ENCODE assay signal across 13 mouse cellular contexts in the genomic region with DNA sequence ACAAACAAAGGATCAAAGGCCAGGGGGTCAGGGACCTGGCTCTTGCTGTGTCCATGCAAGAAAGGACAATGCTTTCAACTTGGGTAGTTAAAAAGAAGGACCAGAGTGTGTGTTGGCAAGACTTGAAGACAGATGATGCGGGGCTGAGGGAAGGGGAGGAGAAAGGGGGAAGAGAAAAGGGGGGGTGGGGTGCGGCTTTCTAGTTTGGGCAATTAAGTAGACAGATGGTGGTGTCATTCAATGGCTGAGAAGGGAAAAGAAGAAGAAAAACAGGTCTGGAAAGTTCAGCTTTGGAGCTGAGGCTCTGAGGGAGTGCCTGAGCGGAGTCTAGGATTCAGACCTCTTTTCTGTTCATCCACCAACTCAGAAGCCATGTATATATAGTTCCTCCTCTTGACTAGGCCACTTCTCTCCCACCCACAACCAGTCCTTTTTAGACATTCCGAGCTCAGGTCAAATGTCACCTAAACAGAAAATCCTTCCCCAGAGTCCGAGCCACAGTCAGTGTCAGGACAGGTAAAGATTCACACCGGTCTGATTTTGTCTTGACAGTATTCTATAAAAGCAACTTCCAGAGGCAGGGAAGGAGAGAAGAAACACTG. TPM values are rescaled to one million over a fixed set of nuclear protein-coding genes. Genes with fewer than 3 reads are reported as not detected.
DNase-seq lines count a peak whose midpoint lies in the region; ATAC-seq and TF ChIP-seq lines count a peak whose summit lies in the region.
"Had no signal": no experiment of that assay in that cellular context is flagged by ENCODE, and none has a peak within 500 bp of the region (broad histone marks: within the 10 kb centered on the region; RNA-seq: fewer than 3 reads in every experiment).

No protein-coding gene starts in this region.

- peaks cover 28% of the 10 kb centered on the region for H3K4me1 ChIP-seq in heart, embryonic 12.5 days (replicated peaks)
- H3K4me1 ChIP-seq in midbrain, postnatal 0 days (ENCODE audit: insufficient read depth, low read length) = no peaks in the 10 kb centered on the region
- H3K4me1 ChIP-seq in midbrain, embryonic 14.5 days (ENCODE audit: control insufficient read depth, insufficient read depth, low read length) = 0 out of 2 replicates have a peak, but pooled peaks cover 2% of the 10 kb centered on the region
- H3K4me1 ChIP-seq in limb, embryonic 15.5 days = peaks cover 25% of the 10 kb centered on the region
- 0 out of 2 replicates have a peak, but pooled peaks cover 8% of the 10 kb centered on the region for H3K4me1 ChIP-seq in stomach, postnatal 0 days (replicated peaks; ENCODE audit: control insufficient read depth, insufficient read depth)
- H3K4me1 ChIP-seq: neural tube, embryonic 12.5 days had no signal

- H3K36me3 ChIP-seq in heart, embryonic 12.5 days = no peaks in the 10 kb centered on the region
- H3K36me3 ChIP-seq in midbrain, postnatal 0 days (ENCODE audit: insufficient read depth, low read length) = no peaks in the 10 kb centered on the region
- no peaks in the 10 kb centered on the region for H3K36me3 ChIP-seq in midbrain, embryonic 14.5 days (ENCODE audit: control insufficient read depth, insufficient read depth, low read length)
- H3K36me3 ChIP-seq in limb, embryonic 15.5 days = no peaks in the 10 kb centered on the region
- no peaks in the 10 kb centered on the region for H3K36me3 ChIP-seq in stomach, postnatal 0 days (ENCODE audit: control insufficient read depth, insufficient read depth, low read length)
- H3K36me3 ChIP-seq: neural tube, embryonic 12.5 days had no signal

- no peak for TF ChIP-seq EP300 in stomach, postnatal 0 days (optimal IDR thresholded peaks at IDR 0.05)

- DNase-seq in heart, adult 18-20 months = no peak
- DNase-seq in midbrain, postnatal 0 days (ENCODE audit: low spot score) = peak; percentile 39
- no peak for DNase-seq in midbrain, embryonic 14.5 days
- DNase-seq in stomach, postnatal 0 days (ENCODE audit: low spot score) = no peak
- DNase-seq in frontal cortex, postnatal 10 days (ENCODE audit: low spot score in 2 of 2) = no peak
- DNase-seq: adrenal gland, postnatal 25 days; cerebellum, adult 11-12 months; kidney, postnatal 36 days; lung, embryonic 14.5 days had no signal

- no peaks in the 10 kb centered on the region; the same call in 1 of the 2 replicates for H3K9me3 ChIP-seq in heart, embryonic 12.5 days (replicated peaks)
- H3K9me3 ChIP-seq in midbrain, postnatal 0 days (ENCODE audit: low read length) = no peaks in the 10 kb centered on the region
- H3K9me3 ChIP-seq in midbrain, embryonic 14.5 days (ENCODE audit: control insufficient read depth, low read length) = no peaks in the 10 kb centered on the region
- H3K9me3 ChIP-seq in limb, embryonic 15.5 days = no peaks in the 10 kb centered on the region
- no peaks in the 10 kb centered on the region for H3K9me3 ChIP-seq in stomach, postnatal 0 days (ENCODE audit: control insufficient read depth, low read length)
- H3K9me3 ChIP-seq: neural tube, embryonic 12.5 days had no signal

- no peak overlapping the region for H3K4me3 ChIP-seq in heart, embryonic 12.5 days
- no peak overlapping the region for H3K4me3 ChIP-seq in midbrain, postnatal 0 days (ENCODE audit: low read depth, low read length)
- no peak overlapping the region for H3K4me3 ChIP-seq in midbrain, embryonic 14.5 days (replicated peaks; ENCODE audit: low read depth, low read length)
- no peak overlapping the region for H3K4me3 ChIP-seq in limb, embryonic 15.5 days
- no peak overlapping the region for H3K4me3 ChIP-seq in stomach, postnatal 0 days (ENCODE audit: low read depth, low read length)
- H3K4me3 ChIP-seq: neural tube, embryonic 12.5 days had no signal

- H3K9ac ChIP-seq in heart, embryonic 12.5 days = no peak overlapping the region
- no peak overlapping the region for H3K9ac ChIP-seq in midbrain, postnatal 0 days (replicated peaks; ENCODE audit: low read length, poor library complexity, severe bottlenecking)
- no peak overlapping the region for H3K9ac ChIP-seq in midbrain, embryonic 14.5 days (replicated peaks; ENCODE audit: low read length)
- no peak overlapping the region for H3K9ac ChIP-seq in limb, embryonic 15.5 days
- no peak overlapping the region for H3K9ac ChIP-seq in stomach, postnatal 0 days (ENCODE audit: low read length)
- H3K9ac ChIP-seq: lung, embryonic 14.5 days; neural tube, embryonic 12.5 days had no signal

- 0 out of 2 replicates have a peak overlapping the region, but pooled peaks have one; percentile 25 for H3K27ac ChIP-seq in heart, embryonic 12.5 days (ENCODE audit: poor library complexity, severe bottlenecking)
- no peak overlapping the region for H3K27ac ChIP-seq in midbrain, postnatal 0 days (ENCODE audit: low read depth, low read length)
- no peak overlapping the region for H3K27ac ChIP-seq in midbrain, embryonic 14.5 days (replicated peaks; ENCODE audit: low read depth, low read length)
- H3K27ac ChIP-seq in limb, embryonic 15.5 days = peak overlapping the region; percentile 71
- H3K27ac ChIP-seq in stomach, postnatal 0 days (replicated peaks) = peak overlapping the region; percentile 61; the same call in 1 of the 2 replicates
- H3K27ac ChIP-seq: neural tube, embryonic 12.5 days had no signal

- H3K4me2 ChIP-seq in heart, embryonic 12.5 days = no peak overlapping the region
- H3K4me2 ChIP-seq in midbrain, postnatal 0 days (ENCODE audit: low read depth, low read length, poor library complexity, severe bottlenecking) = no peak overlapping the region
- H3K4me2 ChIP-seq in midbrain, embryonic 14.5 days (ENCODE audit: low read length) = no peak overlapping the region
- H3K4me2 ChIP-seq in limb, embryonic 15.5 days = no peak overlapping the region
- H3K4me2 ChIP-seq in stomach, postnatal 0 days (replicated peaks; ENCODE audit: low read depth) = no peak overlapping the region
- H3K4me2 ChIP-seq: lung, embryonic 14.5 days; neural tube, embryonic 12.5 days had no signal

- no peaks in the 10 kb centered on the region for H3K27me3 ChIP-seq in heart, embryonic 12.5 days (replicated peaks)
- H3K27me3 ChIP-seq in midbrain, postnatal 0 days (ENCODE audit: insufficient read depth, low read length) = no peaks in the 10 kb centered on the region
- no peaks in the 10 kb centered on the region for H3K27me3 ChIP-seq in midbrain, embryonic 14.5 days (ENCODE audit: control insufficient read depth, insufficient read depth, low read length)
- H3K27me3 ChIP-seq in limb, embryonic 15.5 days = no peaks in the 10 kb centered on the region
- no peaks in the 10 kb centered on the region for H3K27me3 ChIP-seq in stomach, postnatal 0 days (ENCODE audit: control insufficient read depth, insufficient read depth, low read length)
- H3K27me3 ChIP-seq: CH12.LX; neural tube, embryonic 12.5 days had no signal

- WGBS in heart, embryonic 12.5 days = 73% methylated on average over 6 of the region's 6 CpGs
- WGBS in midbrain, postnatal 0 days = 70% methylated on average over 6 of the region's 6 CpGs
- 61% methylated on average over 6 of the region's 6 CpGs for WGBS in midbrain, embryonic 14.5 days
- WGBS in limb, embryonic 15.5 days = 51% methylated on average over 6 of the region's 6 CpGs
- WGBS in stomach, postnatal 0 days = 49% methylated on average over 6 of the region's 6 CpGs

- no peak for ATAC-seq in heart, embryonic 12.5 days (ENCODE audit: insufficient number of reproducible peaks, low FRiP score)
- ATAC-seq in midbrain, postnatal 0 days (ENCODE audit: low FRiP score) = no peak
- ATAC-seq in midbrain, embryonic 14.5 days (ENCODE audit: low FRiP score, low TSS enrichment) = no peak
- ATAC-seq in limb, embryonic 15.5 days (ENCODE audit: insufficient number of reproducible peaks, low FRiP score, low TSS enrichment, low read depth) = no peak
- ATAC-seq in stomach, postnatal 0 days (ENCODE audit: low FRiP score, low TSS enrichment) = no peak

- TF ChIP-seq CTCF in midbrain, postnatal 0 days (IDR thresholded peaks at IDR 0.05) = no peak
- no peak for TF ChIP-seq CTCF in stomach, postnatal 0 days (IDR thresholded peaks at IDR 0.05; ENCODE audit: low read depth)

RNA-seq across cellular contexts. Expression of a gene that starts 27.0 kb away (rescaled TPM):
- 60.1 and 63.9 TPM in 2 replicates for polyA plus RNA-seq in heart, embryonic 12.5 days (2016; fragmentation: Nextera tagmentation; extraction: Ambion mirVana)
- total RNA-seq in heart, adult 18-20 months (2021) = 10 to 100 TPM; 39.9 to 42.8 TPM
- 31.1 and 51.0 TPM in 2 replicates for total RNA-seq in midbrain, postnatal 0 days (2014; rRNA removed)
- polyA plus RNA-seq in midbrain, postnatal 0 days (2015; fragmentation: Nextera tagmentation; extraction: Ambion mirVana) = 43.3 and 52.2 TPM in 2 replicates
- 83.2 and 83.5 TPM in 2 replicates for polyA plus RNA-seq in midbrain, embryonic 14.5 days (2014; fragmentation: Nextera tagmentation; extraction: Ambion mirVana)
- polyA plus RNA-seq in limb, embryonic 15.5 days (2015; fragmentation: Nextera tagmentation; extraction: Ambion mirVana) = 61.8 and 67.6 TPM in 2 replicates
- polyA plus RNA-seq in stomach, postnatal 0 days (2015; fragmentation: Nextera tagmentation; extraction: Ambion mirVana) = 29.7 and 30.6 TPM in 2 replicates

Comparison
In these comparisons a context has a peak if more than half of its experiments do, and no peak if none do; other contexts are left out.
1. H3K27ac ChIP-seq: peak in heart, embryonic 12.5 days (single experiment), limb, embryonic 15.5 days (single experiment) and stomach, postnatal 0 days (single experiment); none in midbrain, postnatal 0 days (single experiment) and midbrain, embryonic 14.5 days (single experiment).